Mouse (Mus musculus): ENCODE data around the gene Axin2. TPM values are rescaled to one million over a fixed set of nuclear protein-coding genes. Genes with fewer than 3 reads are reported as not detected.

Axin2 gene
- polyA plus RNA-seq, 1 experiment from 2014 or later = 13.5 TPM

DNA sequence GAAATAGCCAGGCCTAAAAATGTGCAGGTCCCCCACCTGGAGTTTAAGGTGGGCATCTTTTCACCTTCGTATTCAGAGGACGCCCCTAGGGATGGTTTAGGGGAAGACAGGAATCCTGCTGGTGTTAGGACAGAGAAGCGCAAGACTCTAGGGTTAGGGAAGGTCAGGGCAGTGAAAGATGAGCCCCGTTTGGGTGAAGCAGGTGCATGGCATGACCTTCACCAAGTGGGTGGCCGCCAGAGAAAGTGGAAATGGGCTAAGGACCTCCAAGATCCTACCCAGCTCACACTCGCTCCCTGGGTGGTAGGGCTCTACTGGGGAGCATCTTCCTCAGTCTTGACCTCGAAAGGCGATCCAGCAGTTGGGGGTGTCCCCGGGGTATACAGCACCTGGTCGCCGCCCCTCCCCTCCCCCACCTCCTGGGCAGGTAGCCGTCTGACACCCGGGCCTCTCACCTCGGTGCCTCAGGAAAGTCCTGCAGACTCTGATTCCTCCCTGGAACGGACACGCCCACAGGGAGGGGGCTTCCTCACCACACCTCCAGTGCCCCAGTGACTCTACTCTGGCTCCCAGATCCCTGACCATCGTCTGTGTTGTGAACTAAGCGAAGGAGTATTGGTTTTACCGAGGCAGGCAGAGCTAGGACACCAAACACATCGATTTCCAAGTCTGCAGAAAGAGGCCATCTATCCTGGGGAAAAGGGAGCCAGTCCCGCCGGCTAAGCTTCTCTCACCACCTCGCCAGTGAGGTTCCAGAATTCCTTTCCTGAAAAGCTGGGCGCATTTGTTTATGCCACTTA is 10.6 kb upstream of the Axin2 start:
- H3K36me3 ChIP-seq (replicated peaks) = no peaks in the 10 kb centered on the region
- no peak for ATAC-seq (replicated peaks)
- H3K9ac ChIP-seq = no peak overlapping the region
- peak overlapping the region; percentile 10 for H3K4me2 ChIP-seq
- H3K4me3 ChIP-seq = no peak overlapping the region
- peaks cover 6% of the 10 kb centered on the region; the same call in 1 of the 2 replicates for H3K27me3 ChIP-seq (replicated peaks)
- H3K4me1 ChIP-seq = 0 out of 2 replicates have a peak, but pooled peaks cover 3% of the 10 kb centered on the region
- no peak overlapping the region for H3K27ac ChIP-seq
- H3K9me3 ChIP-seq = no peaks in the 10 kb centered on the region
- 13% methylated on average over 24 of the region's 24 CpGs for WGBS

DNA sequence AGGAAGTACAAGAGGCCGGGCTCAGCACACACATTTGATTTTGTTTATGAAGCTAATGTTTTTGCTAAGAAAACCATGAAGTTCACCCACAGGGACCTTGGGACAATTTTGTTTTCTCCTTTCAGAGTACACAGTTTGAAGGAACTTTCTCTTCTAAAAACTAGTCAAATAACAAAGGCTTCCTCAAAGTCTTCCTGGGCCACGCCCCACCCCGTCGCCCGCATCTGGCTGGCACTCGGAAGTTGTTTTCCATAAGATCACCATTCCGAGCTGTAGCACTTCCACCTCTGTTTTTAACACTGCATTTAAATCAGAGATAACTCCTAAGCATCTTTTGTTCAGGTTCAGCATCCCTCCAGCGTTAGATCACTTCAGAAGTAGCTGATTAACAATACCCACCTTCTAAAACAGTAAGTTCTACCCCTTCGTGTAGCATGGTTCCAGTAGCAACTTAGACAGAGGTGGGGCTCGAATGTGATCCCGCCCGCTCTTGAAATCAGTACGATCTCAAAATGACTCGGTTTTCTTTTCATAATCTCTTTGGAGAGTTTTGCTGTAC is 9.7 kb upstream of the Axin2 start:
- no peaks in the 10 kb centered on the region for H3K9me3 ChIP-seq
- H3K27me3 ChIP-seq (replicated peaks) = peaks cover 6% of the 10 kb centered on the region; the same call in 1 of the 2 replicates
- no peak overlapping the region for H3K4me3 ChIP-seq
- no peaks in the 10 kb centered on the region for H3K36me3 ChIP-seq (replicated peaks)
- no peak overlapping the region for H3K27ac ChIP-seq
- 15% methylated on average over 14 of the region's 14 CpGs for WGBS
- H3K9ac ChIP-seq = no peak overlapping the region
- ATAC-seq (replicated peaks) = no peak
- H3K4me1 ChIP-seq = 0 out of 2 replicates have a peak, but pooled peaks cover 3% of the 10 kb centered on the region
- no peak overlapping the region for H3K4me2 ChIP-seq

DNA sequence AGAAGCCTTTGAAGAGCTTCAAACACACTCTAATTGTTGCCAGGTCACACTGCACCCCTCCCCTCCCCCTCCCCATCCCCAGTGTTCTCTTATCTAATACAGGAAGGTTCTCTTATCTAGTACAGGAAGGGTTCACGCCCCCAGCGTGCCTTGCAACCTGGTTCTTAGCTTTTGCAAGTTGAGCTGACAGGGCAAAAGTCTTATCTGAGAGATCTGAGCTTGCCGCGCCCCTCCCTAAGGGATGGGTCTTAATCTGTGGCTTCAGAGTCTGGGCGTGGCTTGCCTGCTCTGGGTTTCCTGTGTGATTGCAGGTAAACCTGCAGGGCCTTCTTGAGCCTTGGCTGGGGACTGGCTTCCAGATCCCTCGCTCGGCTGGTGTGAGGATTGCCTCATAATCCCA is 9.2 kb upstream of the Axin2 start:
- Histone ChIP-seq H3K4me2 (no peak overlapping the region), H3K4me1 (0 out of 2 replicates have a peak, but pooled peaks cover 3% of the 10 kb centered on the region), H3K9me3 (no peaks in the 10 kb centered on the region), H3K9ac (no peak overlapping the region), H3K4me3 (no peak overlapping the region), H3K27me3 (replicated peaks) (peaks cover 6% of the 10 kb centered on the region; the same call in 1 of the 2 replicates), H3K36me3 (replicated peaks) (no peaks in the 10 kb centered on the region), H3K27ac (no peak overlapping the region)
- 38% methylated on average over 7 of the region's 7 CpGs for WGBS
- ATAC-seq (replicated peaks) = no peak

DNA sequence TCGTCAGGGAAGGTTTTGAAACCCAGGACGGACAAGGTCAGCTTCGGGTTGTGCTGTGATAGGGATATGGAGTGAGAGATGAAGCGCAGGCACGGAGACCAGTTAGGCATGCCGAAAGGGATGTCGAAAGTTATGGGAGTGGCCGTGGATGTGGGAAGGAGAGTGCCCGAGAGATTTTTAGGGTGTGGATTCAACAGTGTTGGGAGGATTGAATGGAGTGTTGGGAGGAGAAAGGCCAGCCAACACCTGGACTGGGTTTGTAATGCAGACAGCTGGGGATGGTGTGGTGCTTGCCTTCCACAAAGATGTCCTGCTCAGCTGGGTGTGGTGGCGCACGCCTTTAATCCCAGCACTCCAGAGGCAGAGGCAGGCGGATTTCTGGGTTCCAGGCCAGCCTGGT is 8.0 kb upstream of the Axin2 start:
- no peaks in the 10 kb centered on the region for H3K36me3 ChIP-seq (replicated peaks)
- H3K4me1 ChIP-seq = peaks cover 3% of the 10 kb centered on the region; the same call in 1 of the 2 replicates
- no peak overlapping the region for H3K4me3 ChIP-seq
- H3K27ac ChIP-seq = no peak overlapping the region
- H3K9ac ChIP-seq = no peak overlapping the region
- H3K4me2 ChIP-seq = no peak overlapping the region
- peaks cover 6% of the 10 kb centered on the region; the same call in 1 of the 2 replicates for H3K27me3 ChIP-seq (replicated peaks)
- ATAC-seq (replicated peaks) = no peak
- H3K9me3 ChIP-seq = no peaks in the 10 kb centered on the region
- 97% methylated on average over 12 of the region's 12 CpGs for WGBS

DNA sequence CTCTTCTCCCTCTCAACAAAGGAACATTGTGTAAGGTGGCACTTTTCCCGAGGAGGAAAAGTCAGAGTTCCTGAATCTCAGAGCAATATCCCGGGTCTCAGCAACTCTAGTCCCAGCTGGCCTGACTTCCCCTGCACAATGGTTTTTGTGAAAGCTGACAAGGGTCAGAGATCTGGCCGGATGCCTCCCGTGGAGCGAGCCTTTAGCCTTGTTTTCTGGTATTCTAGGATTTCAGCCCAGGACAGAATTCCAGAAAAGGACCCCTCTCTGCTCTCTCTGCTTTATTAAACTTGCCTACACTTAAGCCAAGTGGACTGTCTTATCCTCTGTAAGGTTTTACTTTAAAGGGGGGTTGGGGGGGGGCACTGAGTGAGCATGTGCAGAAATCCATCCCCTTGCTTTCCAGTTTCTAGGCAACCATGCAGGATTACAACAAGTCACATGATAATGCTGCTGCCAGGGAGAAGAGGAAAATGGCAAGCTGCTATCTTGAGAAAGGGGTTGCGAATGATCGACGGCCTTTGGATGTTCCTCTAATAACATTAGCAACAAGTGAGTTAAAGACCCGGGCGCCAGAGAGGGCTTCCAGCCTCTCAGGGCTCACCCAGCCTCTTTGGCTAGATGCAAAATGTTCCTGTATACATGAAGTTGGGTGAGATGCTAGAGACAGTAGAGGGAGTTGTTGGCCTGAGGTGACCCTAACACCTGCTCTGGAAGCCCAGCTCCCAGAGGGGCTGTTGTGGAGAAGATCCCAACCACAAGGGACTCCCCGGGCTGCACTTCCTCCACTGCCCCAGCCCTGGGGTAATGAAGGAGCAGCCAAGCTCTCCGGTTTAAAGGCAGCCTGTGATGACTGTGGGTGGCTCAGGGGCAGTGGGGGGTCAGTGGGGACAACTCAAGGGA is 2.5 kb upstream of the Axin2 start:
- Histone ChIP-seq H3K27ac (peak overlapping the region; percentile 62), H3K9ac (no peak overlapping the region), H3K4me3 (peak overlapping the region; percentile 8; the same call in 1 of the 2 replicates), H3K4me1 (peaks cover 34% of the 10 kb centered on the region), H3K4me2 (peak overlapping the region; percentile 43), H3K36me3 (replicated peaks) (no peaks in the 10 kb centered on the region), H3K27me3 (replicated peaks) (no peaks in the 10 kb centered on the region), H3K9me3 (no peaks in the 10 kb centered on the region)
- 0 out of 2 replicates have a peak, but pooled peaks have one; percentile 3 for ATAC-seq (replicated peaks)
- 2% methylated on average over 12 of the region's 12 CpGs for WGBS

DNA sequence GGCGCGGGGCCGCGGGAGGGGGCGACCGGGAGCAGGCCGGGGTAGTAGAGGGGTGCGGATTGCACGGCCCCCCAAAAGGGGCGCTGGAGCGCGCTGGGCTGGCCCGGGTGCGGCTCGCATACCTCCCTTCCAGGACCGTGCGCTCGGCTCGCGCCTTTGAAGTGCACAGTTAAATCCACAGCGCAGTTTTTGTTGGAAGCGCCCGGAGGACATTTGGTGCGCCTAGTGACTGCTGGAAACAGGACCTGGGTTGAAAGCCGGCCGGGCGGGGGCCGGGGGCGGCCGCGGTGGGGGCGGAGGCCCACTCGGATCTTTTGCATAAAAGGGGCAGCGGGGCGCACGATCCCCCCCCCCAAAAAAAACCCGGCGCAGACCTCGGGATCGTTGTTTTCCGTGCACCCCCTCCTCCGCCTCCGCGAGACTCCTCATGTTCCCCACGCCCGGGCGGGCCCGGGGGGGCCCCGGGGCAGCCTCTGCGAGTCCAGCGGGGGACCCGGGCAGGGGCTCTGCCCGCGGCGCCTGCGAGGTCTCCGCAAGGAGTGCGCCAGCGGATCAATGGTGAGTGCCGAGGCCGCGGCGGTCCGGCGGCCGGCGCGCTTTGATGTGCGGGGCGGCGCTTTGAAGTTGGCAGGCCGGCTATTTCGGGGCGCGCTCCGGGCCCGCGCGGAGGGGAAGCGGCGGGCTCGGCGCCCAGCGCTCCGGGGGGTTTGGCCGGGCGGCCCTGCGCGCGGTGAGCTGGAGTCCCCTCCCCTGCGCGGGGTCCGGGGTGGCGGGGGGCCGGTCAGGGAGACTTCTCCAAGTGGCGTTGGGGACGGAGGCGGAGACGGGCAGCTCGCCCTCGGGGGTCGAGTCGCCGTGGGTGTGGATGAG is 722 bp downstream of the Axin2 start:
- Histone ChIP-seq H3K36me3 (replicated peaks) (no peaks in the 10 kb centered on the region), H3K4me1 (peaks cover 65% of the 10 kb centered on the region), H3K27ac (peak overlapping the region; percentile 98), H3K4me3 (peak overlapping the region; percentile 74), H3K27me3 (replicated peaks) (no peaks in the 10 kb centered on the region), H3K4me2 (peak overlapping the region; percentile 94), H3K9me3 (no peaks in the 10 kb centered on the region), H3K9ac (peak overlapping the region; percentile 96)
- peak; percentile 85 for ATAC-seq (replicated peaks)
- WGBS = under 1% methylated on average over 91 of the region's 104 CpGs

DNA sequence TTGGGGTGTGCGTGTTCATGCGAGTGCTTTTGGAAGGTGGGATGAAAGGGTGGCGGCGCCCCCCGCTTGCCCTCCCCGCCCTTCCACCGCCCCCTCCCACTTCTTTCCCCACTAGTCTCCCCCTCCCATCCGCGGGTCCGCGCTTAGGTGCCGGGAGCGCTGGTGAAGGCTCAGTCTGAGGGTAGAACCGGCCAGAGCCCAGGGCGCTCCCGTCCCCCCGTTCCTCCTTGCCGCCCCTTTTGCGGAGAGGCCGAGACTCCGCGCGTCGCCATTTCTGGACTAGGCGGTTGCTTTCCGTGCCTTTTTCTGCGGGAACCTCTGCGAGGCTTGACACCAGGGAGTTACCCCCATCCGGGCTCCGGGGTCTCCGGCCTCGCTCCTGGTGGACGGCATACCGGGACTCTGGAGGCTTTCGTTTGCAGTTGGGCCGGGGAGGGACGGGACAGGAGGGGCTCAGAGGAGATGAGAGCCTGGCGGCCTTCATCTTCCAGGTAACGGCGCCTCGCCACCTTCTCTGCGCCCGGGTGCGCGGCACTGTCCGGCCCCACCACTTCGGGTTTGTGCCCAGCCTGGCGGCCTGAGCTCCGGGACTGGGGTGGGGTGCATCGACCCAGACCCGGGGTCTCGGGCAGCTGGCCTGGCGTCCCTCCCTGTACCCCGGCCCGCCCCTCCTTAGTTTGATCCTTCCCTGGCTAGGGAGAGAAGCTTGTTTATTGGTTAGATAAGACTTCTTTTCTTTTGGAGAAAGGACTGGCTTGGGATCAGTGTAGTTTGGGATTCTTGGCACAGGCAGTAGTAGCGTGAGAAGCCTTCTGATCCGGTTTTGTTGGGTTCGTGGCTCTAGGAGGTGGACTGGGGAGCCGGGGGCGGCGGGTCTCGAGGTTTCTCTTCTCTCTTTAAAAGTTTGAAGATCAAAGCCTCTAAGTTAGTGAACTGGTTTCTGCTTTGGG is 1.6 kb downstream of the Axin2 start:
- no peak for ATAC-seq (replicated peaks)
- Histone ChIP-seq H3K9ac (peak overlapping the region; percentile 96), H3K4me1 (peaks cover 73% of the 10 kb centered on the region)

DNA sequence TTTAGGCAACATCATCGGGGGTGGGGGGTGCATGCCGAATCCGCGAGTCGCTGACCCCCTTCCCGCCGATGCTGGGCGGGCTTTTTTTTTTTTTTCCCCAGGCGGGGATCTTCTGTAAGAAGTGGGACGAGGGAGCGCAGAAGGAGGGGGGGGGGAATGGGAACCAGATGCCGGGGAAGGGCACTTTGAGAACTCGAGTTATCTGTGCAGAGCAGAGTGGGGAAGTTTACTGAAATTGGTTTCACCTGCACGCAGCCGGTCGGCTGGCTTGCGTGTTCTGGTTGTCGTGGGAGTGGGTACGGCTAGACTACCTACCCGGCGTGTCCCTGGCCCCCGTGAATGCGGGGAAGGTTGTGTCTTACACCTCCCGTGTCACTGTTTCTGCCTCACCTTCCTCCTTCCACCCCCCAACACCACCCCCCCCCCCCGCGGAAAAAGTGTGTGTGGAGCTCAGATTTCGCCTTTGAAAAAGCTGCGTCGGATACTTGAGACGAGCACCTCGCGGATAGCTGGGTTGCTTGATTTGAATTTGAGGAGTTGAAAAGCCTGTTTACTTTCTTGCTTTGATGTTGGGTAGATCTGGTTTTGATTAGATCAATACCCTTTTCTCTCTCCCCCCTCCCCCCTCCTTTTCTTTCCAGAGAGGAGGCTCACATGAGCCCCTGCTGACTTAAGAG is 2.5 kb downstream of the Axin2 start:
- H3K36me3 ChIP-seq (replicated peaks) = no peaks in the 10 kb centered on the region

More for the DNA sequence above, 1.6 kb downstream of the Axin2 start:
- peak overlapping the region; percentile 94 for H3K4me2 ChIP-seq
- H3K9me3 ChIP-seq = no peaks in the 10 kb centered on the region
- no peaks in the 10 kb centered on the region for H3K27me3 ChIP-seq (replicated peaks)
- WGBS = under 1% methylated on average over 62 of the region's 62 CpGs
- H3K4me3 ChIP-seq = peak overlapping the region; percentile 74
- H3K27ac ChIP-seq = peak overlapping the region; percentile 98
- no peaks in the 10 kb centered on the region for H3K36me3 ChIP-seq (replicated peaks)

DNA sequence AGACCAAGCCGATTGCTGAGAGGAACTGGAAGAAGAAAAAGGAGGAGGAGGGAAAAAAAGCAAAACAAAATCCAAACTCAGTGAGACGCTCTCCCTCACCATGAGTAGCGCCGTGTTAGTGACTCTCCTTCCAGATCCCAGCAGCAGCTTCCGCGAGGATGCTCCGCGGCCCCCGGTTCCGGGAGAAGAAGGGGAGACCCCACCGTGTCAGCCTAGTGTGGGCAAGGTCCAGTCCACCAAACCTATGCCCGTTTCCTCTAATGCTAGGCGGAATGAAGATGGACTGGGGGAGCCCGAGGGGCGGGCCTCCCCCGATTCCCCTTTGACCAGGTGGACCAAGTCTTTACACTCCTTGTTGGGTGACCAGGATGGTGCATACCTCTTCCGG is 3.0 kb downstream of the Axin2 start:
- Histone ChIP-seq H3K4me3 (peak overlapping the region; percentile 74), H3K9me3 (no peaks in the 10 kb centered on the region), H3K36me3 (replicated peaks) (no peaks in the 10 kb centered on the region), H3K9ac (peak overlapping the region; percentile 96), H3K27ac (peak overlapping the region; percentile 98), H3K4me2 (peak overlapping the region; percentile 94), H3K4me1 (peaks cover 77% of the 10 kb centered on the region), H3K27me3 (replicated peaks) (no peaks in the 10 kb centered on the region)
- WGBS = 2% methylated on average over 17 of the region's 17 CpGs
- no peak for ATAC-seq (replicated peaks)

More for the DNA sequence above, 2.5 kb downstream of the Axin2 start:
- WGBS = under 1% methylated on average over 32 of the region's 32 CpGs
- no peak for ATAC-seq (replicated peaks)
- Histone ChIP-seq H3K27me3 (replicated peaks) (no peaks in the 10 kb centered on the region), H3K27ac (peak overlapping the region; percentile 98), H3K9me3 (no peaks in the 10 kb centered on the region), H3K4me2 (peak overlapping the region; percentile 94), H3K4me1 (peaks cover 77% of the 10 kb centered on the region), H3K4me3 (peak overlapping the region; percentile 74), H3K9ac (peak overlapping the region; percentile 96)

DNA sequence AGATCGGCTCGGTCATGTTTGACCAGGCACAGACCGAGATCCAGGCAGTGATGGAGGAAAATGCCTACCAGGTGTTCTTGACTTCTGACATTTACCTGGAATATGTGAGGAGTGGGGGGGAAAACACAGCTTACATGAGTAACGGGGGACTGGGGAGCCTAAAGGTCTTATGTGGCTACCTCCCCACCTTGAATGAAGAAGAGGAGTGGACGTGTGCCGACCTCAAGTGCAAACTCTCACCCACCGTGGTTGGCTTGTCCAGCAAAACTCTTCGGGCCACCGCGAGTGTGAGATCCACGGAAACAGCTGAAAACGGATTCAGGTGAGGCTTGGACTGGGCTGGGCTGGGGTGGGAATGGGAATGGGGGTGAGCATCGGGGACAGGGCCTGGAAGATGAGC is 3.6 kb downstream of the Axin2 start:
- peak overlapping the region; percentile 94 for H3K4me2 ChIP-seq
- H3K27me3 ChIP-seq (replicated peaks) = no peaks in the 10 kb centered on the region
- peak overlapping the region; percentile 36; the same call in 1 of the 2 replicates for H3K27ac ChIP-seq
- no peaks in the 10 kb centered on the region for H3K9me3 ChIP-seq
- peaks cover 77% of the 10 kb centered on the region for H3K4me1 ChIP-seq
- H3K36me3 ChIP-seq (replicated peaks) = no peaks in the 10 kb centered on the region
- ATAC-seq (replicated peaks) = no peak
- WGBS = 14% methylated on average over 13 of the region's 13 CpGs
- H3K9ac ChIP-seq = peak overlapping the region; percentile 96; the same call in 1 of the 2 replicates
- H3K4me3 ChIP-seq = peak overlapping the region; percentile 74
